Mouse (Mus musculus) heart, embryonic 15.5 days (tissue): ENCODE measurements around the gene Cplx2. TPM values are rescaled to one million over a fixed set of nuclear protein-coding genes. Genes with fewer than 3 reads are reported as not detected.

ENCODE experiments used
- ATAC-seq: fragments of 200-750 bp; cut with Nextera tagmentation; replicated peaks from 2 replicates; pipeline ENCODE4 v1.8.0; 2017; ENCODE audit warnings: low read depth, moderate TSS enrichment; ENCODE audit not compliant: insufficient number of reproducible peaks, insufficient read depth, low FRiP score
- H3K27ac ChIP-seq: fragments of 300-500 bp; sonication (generic); 2 replicates; pipeline ENCODE4 v1.5.1; 2015; ENCODE audit warnings: mild to moderate bottlenecking, inconsistent platforms
- H3K27me3 ChIP-seq: fragments of 300-500 bp; sonication (generic); 2 replicates; pipeline ENCODE4 v1.6.1; 2015; ENCODE audit warnings: inconsistent platforms
- H3K36me3 ChIP-seq: fragments of 300-500 bp; sonication (generic); 2 replicates; pipeline ENCODE4 v1.6.1; 2015; ENCODE audit warnings: mild to moderate bottlenecking, inconsistent platforms
- H3K4me1 ChIP-seq: fragments of 300-500 bp; sonication (generic); replicated peaks from 2 replicates; pipeline ENCODE4 v1.6.1; 2015; ENCODE audit warnings: inconsistent platforms
- H3K4me2 ChIP-seq: fragments of 300-500 bp; sonication (generic); 2 replicates; pipeline ENCODE4 v1.6.1; 2015; ENCODE audit warnings: inconsistent platforms, mild to moderate bottlenecking, moderate library complexity
- H3K4me3 ChIP-seq: fragments of 300-500 bp; sonication (generic); 2 replicates; pipeline ENCODE4 v1.5.1; 2015; ENCODE audit warnings: mild to moderate bottlenecking, inconsistent platforms
- H3K9ac ChIP-seq: fragments of 300-500 bp; sonication (generic); 2 replicates; pipeline ENCODE4 v1.6.1; 2015; ENCODE audit warnings: mild to moderate bottlenecking, inconsistent platforms
- H3K9me3 ChIP-seq: fragments of 300-500 bp; sonication (generic); replicated peaks from 2 replicates; pipeline ENCODE4 v1.6.1; 2016; ENCODE audit warnings: inconsistent platforms
- WGBS: fragments of 180-500 bp; shearing (Covaris S2); methylation state at CpG from one replicate; pipeline ENCODE4 v1.1.7; 2015; ENCODE audit warnings: mixed read lengths; 5-methylcytosine and 5-hydroxymethylcytosine counted together
- polyA plus RNA-seq: library from polyadenylated mRNA; unstranded; fragments of >200 nt; fragmentation: Nextera tagmentation; extraction: Ambion mirVana; gene quantifications from 2 replicates; pipeline ENCODE4 v1.2.1, GENCODE M21; 2015

The Cplx2 gene
- polyA plus RNA-seq, 1 experiment from 2014 or later, result 1.9 TPM

DNA sequence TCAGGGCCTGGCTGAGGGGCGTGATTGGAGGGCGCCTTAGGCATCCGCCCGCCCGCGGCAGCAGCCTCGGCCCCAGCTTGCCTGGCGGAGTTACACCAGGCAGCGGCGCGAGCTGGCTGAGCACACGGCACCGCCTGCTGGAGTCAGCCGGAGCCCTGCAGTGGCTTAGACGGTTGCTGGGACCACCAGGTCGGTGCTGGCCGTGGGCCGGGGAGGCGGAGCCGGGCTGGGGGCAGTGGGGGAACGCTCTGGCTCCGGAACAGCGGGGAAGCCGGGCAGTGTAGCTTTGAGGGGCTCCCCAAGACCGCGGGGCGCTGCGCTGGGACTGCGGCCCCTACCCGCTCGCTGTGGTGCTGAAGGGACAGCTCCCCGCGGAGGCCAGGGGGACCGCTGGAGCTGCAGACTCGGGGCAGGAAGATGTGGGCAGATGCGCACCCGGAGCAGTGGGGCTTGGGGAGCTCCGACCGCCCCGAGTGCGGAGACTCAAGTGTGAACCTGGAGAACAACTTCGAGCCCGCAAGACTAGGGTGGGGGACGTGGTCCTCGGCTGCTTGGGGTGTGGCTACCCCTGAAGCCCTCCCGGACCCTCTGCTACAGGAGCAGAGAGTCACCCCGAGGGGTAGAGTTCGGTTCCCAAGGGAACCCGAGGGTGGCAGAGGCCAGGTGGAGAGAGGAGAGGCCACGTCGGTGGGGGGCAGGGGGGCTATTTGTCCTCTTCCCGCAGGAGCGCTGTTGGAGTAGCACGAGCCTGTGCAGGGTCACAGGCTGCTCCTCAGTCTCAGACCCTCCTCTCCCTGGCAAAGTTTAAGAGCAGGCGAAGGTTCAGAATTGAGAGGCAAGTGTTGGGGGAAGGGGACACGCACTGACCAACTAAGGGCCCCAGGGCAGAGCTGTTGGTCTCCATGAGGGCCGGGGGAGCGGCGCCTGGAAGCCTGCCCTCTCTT, 510 bp downstream of the Cplx2 start:
- H3K27me3 ChIP-seq, result peaks cover 60% of the 10 kb centered on the region
- H3K9ac ChIP-seq, result no peak overlapping the region
- H3K4me3 ChIP-seq, result peak overlapping the region; percentile 36
- no peak overlapping the region for H3K27ac ChIP-seq
- ATAC-seq, result peak; percentile 74
- H3K4me1 ChIP-seq, result peaks cover 19% of the 10 kb centered on the region
- under 1% methylated on average over 59 of the region's 59 CpGs for WGBS
- peak overlapping the region; percentile 62 for H3K4me2 ChIP-seq
- no peaks in the 10 kb centered on the region for H3K9me3 ChIP-seq
- no peaks in the 10 kb centered on the region for H3K36me3 ChIP-seq

DNA sequence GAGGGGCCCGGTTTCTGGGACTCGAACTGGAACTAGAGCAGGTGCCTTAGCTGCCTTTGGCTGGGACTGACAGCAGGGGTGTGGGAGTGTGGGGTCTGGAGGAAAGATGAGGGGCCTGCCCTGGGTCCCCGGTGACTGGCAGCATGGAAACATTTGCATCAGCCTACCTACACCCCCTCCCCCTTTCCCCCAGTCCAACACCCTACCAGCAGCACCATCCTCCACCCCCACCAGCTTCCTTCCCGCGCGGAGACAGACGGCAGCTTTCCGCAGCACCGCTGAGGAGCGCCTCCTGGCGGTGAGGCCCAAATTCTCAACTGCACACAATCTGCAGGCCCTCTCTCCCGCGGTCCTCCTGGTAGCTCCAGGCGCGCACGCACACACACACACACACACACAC, 1.5 kb downstream of the Cplx2 start:
- H3K4me3 ChIP-seq, result no peak overlapping the region
- H3K4me2 ChIP-seq, result no peak overlapping the region
- peaks cover 19% of the 10 kb centered on the region for H3K4me1 ChIP-seq
- no peaks in the 10 kb centered on the region for H3K9me3 ChIP-seq
- no peak for ATAC-seq
- no peaks in the 10 kb centered on the region for H3K36me3 ChIP-seq
- H3K27me3 ChIP-seq, result peaks cover 56% of the 10 kb centered on the region
- no peak overlapping the region for H3K27ac ChIP-seq
- no peak overlapping the region for H3K9ac ChIP-seq
- 3% methylated on average over 7 of the region's 16 CpGs for WGBS

DNA sequence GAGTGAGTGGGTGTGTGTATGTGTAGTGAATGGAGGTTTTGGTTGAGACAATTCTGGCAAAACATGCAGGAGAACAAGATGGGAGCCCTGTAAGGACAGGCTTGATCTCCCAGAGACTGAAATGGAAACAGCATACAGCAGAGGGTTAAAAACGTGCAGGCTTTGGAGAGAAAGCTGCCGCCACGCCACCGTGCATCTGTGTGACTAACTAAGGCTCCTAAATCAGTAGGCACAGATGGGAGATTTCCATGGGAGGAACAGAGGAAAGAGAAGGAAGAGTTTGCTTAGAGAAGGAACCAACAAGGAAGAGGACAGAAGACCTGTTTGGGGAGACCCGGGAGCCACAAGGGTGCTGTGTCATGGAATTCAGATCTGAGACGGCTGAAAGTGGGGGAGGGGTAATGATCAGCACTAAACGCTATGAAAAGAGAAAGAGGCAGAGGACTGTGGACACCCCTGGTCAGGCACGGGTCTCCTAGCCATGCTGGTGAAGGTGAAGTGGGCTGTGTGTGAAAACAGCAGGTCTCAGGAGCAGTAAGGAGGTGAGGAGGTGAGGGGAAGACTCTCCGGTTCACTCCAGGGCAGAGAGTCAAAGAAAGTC, 3.1 kb downstream of the Cplx2 start:
- Histone ChIP-seq H3K27me3 (peaks cover 55% of the 10 kb centered on the region), H3K4me1 (peaks cover 19% of the 10 kb centered on the region), H3K36me3 (no peaks in the 10 kb centered on the region), H3K4me2 (no peak overlapping the region), H3K27ac (no peak overlapping the region), H3K4me3 (no peak overlapping the region), H3K9ac (no peak overlapping the region), H3K9me3 (no peaks in the 10 kb centered on the region)
- WGBS, result 44% methylated on average over 9 of the region's 9 CpGs
- ATAC-seq, result no peak

DNA sequence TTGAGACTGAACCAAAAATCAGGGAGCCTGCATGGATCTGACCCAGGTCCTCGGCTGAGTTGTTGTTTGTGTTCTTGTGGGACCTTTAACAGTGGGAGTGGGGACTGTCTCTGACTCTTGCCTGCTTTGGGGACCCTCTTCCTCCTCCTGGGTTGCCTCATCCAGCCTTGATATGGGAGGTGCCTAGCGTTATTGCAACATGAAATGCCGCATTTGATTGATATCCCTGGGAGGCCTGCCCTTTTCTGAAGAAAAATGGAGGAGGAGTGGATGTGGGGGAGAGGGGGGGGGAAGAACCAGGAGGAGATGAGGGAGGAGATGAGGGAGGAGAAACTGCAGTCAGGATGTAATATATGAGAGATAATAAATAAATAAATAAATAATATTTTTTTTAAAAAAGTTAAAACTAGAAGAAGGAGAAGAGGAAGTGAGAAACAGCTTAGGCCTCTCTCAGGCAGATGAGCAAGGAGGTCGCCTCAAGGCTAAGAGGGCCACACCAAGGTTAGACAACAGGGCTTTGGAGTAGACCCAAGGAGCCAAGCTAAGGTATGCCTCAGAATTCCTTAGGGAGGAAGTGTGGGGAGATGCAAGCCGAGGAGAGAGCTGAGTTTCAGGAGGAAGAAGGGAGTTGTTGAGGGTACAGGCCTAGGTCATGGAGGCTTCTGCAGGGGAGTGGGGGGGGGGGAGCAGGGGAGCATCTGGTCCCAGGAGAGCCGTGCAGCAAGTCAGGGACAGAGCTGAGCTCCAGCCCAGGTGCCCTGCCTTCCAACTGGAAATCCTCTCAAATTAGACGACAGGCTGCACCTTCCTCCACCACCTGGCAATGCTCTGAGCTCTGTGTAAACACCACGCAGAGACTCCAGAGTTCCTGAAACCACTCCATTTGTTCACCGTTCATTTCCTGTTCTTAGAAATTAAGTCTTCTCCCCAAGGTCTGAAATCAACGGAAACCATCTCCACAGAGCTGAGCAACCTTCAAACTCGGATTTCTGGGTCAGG, 4.6 kb downstream of the Cplx2 start:
- Histone ChIP-seq H3K4me2 (no peak overlapping the region), H3K27me3 (peaks cover 42% of the 10 kb centered on the region), H3K36me3 (no peaks in the 10 kb centered on the region), H3K4me1 (peaks cover 18% of the 10 kb centered on the region), H3K9ac (no peak overlapping the region), H3K27ac (no peak overlapping the region), H3K9me3 (no peaks in the 10 kb centered on the region), H3K4me3 (no peak overlapping the region)
- 52% methylated on average over 11 of the region's 11 CpGs for WGBS
- no peak for ATAC-seq

DNA sequence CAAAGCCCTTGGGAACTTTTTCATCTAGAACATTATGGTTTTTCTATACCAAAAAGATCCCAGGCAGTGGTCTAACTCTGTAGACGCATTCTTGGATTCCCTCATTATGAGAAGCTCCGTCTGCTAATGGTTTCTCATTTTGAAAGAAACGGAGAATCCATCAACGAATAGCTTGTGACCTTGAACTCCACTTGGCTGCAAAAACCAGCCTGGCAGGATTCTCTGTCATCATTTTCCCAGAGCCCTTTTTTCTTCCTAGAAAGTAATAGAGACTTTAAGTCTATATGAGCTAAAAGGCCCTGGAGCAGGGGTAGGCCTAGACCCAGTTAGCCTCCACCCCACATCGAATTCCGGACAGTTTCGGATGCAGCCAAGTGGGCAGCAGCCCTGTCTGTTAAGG, 5.6 kb downstream of the Cplx2 start:
- ATAC-seq, result no peak
- Histone ChIP-seq H3K4me1 (peaks cover 9% of the 10 kb centered on the region), H3K36me3 (no peaks in the 10 kb centered on the region), H3K27me3 (peaks cover 33% of the 10 kb centered on the region), H3K27ac (no peak overlapping the region), H3K9me3 (no peaks in the 10 kb centered on the region), H3K4me3 (no peak overlapping the region), H3K9ac (no peak overlapping the region), H3K4me2 (no peak overlapping the region)
- 84% methylated on average over 7 of the region's 7 CpGs for WGBS

DNA sequence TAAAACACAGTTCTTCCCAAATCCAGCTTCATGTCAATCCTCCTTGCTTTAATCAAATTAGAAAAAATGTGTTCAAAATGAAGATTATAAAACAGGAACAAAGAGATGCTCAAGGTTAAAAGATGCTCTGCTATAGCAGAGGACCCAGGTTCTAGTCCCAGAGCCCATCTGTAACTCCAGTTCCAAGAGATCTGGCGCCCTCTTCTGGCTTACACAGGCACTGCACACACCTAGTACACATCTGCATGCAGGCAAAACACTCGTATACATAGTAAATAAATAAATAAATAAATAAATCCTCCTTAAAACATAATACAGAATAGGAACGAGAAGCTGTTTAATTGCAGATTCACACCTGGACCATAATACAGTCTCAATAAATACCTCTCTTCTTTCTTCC, 6.9 kb downstream of the Cplx2 start:
- Histone ChIP-seq H3K27me3 (peaks cover 20% of the 10 kb centered on the region), H3K9ac (no peak overlapping the region), H3K27ac (no peak overlapping the region), H3K4me3 (no peak overlapping the region), H3K4me1 (no peaks in the 10 kb centered on the region), H3K36me3 (no peaks in the 10 kb centered on the region), H3K4me2 (no peak overlapping the region), H3K9me3 (no peaks in the 10 kb centered on the region)
- ATAC-seq, result no peak
- WGBS, result 66% methylated on average over 3 of the region's 3 CpGs

DNA sequence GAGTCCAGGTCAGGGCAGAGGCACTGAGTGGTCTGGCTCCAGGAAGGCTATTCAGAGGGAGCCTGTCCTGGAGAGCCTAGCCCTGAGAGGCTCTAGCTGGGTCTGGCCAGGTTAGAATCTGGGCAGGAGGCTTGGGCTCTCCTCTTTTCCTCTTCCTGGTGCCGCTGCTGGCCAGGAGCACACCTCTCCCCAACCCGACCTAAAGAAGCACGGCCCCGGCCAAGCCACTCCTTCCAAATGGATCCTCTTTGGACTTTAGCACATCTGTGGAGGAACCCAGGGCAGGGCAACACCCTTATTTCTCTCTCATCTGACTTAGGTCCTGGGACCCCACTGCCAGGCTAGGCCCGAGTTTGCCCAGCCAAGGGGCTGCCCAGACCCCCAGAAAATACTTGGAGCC, 9.3 kb downstream of the Cplx2 start:
- Histone ChIP-seq H3K4me3 (no peak overlapping the region), H3K27me3 (peaks cover 19% of the 10 kb centered on the region), H3K4me2 (no peak overlapping the region), H3K9me3 (no peaks in the 10 kb centered on the region), H3K4me1 (peaks cover 9% of the 10 kb centered on the region), H3K36me3 (no peaks in the 10 kb centered on the region), H3K9ac (no peak overlapping the region), H3K27ac (no peak overlapping the region)
- no peak for ATAC-seq
- WGBS, result 86% methylated on average over 5 of the region's 5 CpGs

DNA sequence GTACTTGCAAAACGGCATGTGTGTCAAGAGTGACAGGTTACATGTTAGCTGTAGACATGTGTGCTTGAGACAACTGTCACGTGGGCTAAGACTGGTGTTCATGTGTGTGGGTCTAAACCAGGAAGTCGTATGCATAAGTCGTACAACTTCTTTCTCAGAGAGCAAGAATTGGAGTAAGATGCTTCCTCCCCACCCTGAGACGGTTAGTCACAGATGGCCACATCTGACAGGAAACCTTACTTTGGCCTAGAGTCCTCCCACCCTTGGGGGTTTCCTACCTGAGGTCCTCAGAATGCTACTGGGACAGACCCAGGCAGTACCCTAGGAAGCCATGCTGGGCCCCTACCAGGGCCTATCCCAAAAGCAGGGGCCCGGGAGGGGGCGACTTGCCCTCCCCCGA, 10.2 kb downstream of the Cplx2 start:
- no peaks in the 10 kb centered on the region for H3K9me3 ChIP-seq
- no peak overlapping the region for H3K4me2 ChIP-seq
- no peak for ATAC-seq
- no peaks in the 10 kb centered on the region for H3K36me3 ChIP-seq
- WGBS, result 79% methylated on average over 8 of the region's 8 CpGs
- H3K27me3 ChIP-seq, result peaks cover 20% of the 10 kb centered on the region
- H3K9ac ChIP-seq, result no peak overlapping the region
- H3K27ac ChIP-seq, result no peak overlapping the region
- no peak overlapping the region for H3K4me3 ChIP-seq
- peaks cover 9% of the 10 kb centered on the region for H3K4me1 ChIP-seq

DNA sequence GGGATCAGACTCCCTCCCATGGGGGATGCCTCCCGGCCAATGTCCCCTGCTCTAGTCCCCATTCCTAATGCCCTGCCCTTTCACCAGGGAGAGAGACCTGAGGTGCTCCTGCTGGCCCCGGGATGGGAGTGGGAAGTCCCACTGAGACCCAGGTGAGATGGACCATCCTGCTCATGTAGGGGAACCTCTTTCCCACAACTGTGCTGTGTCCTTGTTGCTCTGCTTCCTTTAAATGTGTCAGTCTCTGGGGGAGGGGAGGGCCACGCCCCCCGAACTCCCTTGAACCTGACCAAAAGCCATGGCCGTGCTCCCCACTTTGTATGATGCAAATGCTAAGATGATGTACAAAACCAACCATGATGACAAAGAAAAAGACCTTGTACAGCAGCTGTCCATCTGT, 12.4 kb downstream of the Cplx2 start:
- Histone ChIP-seq H3K9me3 (no peaks in the 10 kb centered on the region), H3K4me1 (peaks cover 9% of the 10 kb centered on the region), H3K9ac (no peak overlapping the region), H3K36me3 (no peaks in the 10 kb centered on the region), H3K27ac (no peak overlapping the region), H3K4me3 (no peak overlapping the region), H3K4me2 (no peak overlapping the region), H3K27me3 (peaks cover 28% of the 10 kb centered on the region)
- 73% methylated on average over 5 of the region's 5 CpGs for WGBS
- ATAC-seq, result no peak

DNA sequence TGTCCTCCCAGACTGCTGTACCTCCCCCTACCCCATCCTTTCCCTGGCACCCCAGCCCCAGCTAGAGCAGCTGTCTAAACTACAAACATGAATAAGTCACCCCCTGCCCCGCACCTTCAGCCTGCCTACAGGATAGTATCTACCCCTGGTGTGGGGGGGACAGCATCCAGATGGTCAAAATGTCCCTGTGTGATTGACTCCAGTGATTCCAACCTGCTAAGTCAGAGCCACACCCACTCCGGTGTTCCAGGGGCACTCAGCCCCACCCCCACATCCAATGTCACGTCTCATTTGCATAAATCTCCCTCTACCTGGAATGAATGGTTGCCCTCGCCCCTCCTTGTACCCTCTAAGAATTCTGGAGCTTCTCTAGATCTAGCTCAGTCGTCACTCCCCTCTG, 13.4 kb downstream of the Cplx2 start:
- no peaks in the 10 kb centered on the region for H3K36me3 ChIP-seq
- peaks cover 25% of the 10 kb centered on the region for H3K27me3 ChIP-seq
- peak overlapping the region; percentile 35 for H3K4me2 ChIP-seq
- peaks cover 11% of the 10 kb centered on the region for H3K4me1 ChIP-seq
- ATAC-seq, result no peak
- no peak overlapping the region for H3K27ac ChIP-seq
- no peak overlapping the region for H3K4me3 ChIP-seq
- H3K9me3 ChIP-seq, result no peaks in the 10 kb centered on the region
- H3K9ac ChIP-seq, result no peak overlapping the region
- 22% methylated on average over 5 of the region's 5 CpGs for WGBS
